Mouse (Mus musculus): Measurements from ENCODE around the gene Tiam2.

Tiam2 gene

GRCm38 (mm10) chr17:3498580-3498979 is 172.2 kb downstream of the Tiam2 start:
- DNase-seq (ENCODE audit: low spot score): no peak

GRCm38 (mm10) chr17:3499468-3499867 is 173.1 kb downstream of the Tiam2 start:
- no peak for DNase-seq (ENCODE audit: low spot score)

GRCm38 (mm10) chr17:3500076-3500475 is 173.7 kb downstream of the Tiam2 start:
- DNase-seq (ENCODE audit: low spot score): no peak

- no peak for DNase-seq (ENCODE audit: low spot score)
These were observed 174.6 kb downstream of the Tiam2 start for GRCm38 (mm10) chr17:3500936-3501335.

DNA sequence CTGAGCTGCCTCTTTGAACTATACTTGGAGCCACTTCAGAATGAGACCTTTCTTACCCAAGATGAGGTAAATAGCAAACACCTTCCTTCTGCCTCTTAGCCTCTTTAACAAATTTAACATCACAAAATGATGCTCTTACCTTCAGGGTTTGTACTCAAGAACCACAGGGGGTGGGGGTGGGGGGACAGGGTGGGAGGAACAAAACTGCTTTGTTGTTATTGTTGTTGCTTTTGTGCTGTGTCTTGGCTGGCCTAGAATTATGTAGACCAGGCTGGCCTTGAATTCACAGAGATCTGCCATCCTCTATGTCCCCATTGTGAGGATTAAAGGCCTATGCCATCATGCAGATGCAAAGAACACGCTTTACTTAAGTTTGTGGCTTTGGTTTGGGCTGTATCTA is 179.3 kb downstream of the Tiam2 start:
- no peak for DNase-seq (ENCODE audit: low spot score)

DNA sequence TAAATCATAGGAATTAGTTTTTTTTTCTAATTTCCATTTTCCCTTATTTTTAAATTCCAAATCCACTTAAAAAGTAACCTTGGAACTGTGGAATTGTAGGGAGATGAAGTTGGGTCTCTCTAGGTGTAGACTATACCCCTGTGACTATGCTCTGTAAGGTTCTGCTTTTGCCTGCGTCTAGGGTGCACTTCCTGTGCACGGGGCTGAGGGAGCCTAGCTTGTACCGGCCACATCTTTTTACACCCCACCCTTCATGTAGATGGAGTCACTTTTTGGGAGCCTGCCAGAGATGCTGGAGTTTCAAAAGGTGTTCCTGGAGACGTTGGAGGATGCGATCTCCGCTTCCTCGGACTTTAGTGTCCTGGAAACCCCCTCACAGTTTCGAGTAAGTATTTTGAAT is 180.1 kb downstream of the Tiam2 start:
- DNase-seq (ENCODE audit: low spot score): no peak

DNA sequence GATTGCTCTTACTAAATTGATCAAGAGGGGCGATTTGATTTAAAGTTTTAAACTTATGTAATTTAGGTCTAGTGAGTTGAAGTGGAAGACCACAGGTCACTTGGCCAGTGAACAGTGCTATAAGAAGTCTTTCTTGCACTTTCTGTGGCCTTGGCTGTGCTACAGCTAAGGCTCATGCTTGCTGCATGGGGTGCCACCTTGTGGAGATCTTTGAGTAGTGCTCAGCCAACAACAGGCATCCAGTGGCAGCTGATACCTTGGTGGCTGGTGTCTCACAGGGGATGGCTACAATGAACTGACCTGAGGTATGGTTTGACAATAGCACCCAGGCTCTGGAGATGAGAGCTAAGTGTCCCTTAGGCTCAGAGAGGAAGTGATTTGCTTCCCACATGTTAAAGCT is 183.5 kb downstream of the Tiam2 start:
- peak; percentile 51 for DNase-seq (ENCODE audit: low spot score)

DNA sequence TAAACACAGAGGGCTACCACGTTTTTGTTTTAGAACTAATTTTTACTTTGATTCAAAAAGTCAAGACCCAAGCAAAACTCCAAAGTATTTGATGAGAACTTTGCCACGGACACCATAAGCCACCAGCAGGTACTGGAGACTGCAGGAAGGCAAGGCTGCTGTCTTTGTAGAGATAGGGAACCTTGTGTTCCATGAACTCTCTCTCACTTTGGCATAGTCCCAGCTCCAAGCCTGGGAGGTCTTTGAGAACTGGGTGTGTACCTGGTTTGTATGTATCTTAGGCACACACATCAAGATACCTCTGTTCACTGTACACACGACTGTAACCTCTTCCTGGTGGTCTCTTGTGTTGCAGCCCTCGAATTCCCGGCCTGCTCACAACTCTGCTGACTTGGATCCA is 187.9 kb downstream of the Tiam2 start:
- no peak for DNase-seq (ENCODE audit: low spot score)

- DNase-seq (ENCODE audit: low spot score): no peak
These were observed 189.5 kb downstream of the Tiam2 start for GRCm38 (mm10) chr17:3515851-3516250.

GRCm38 (mm10) chr17:3516406-3516805 is 190.0 kb downstream of the Tiam2 start:
- no peak for DNase-seq (ENCODE audit: low spot score)

- no peak for DNase-seq (ENCODE audit: low spot score)
These were observed 194.0 kb downstream of the Tiam2 start for GRCm38 (mm10) chr17:3520344-3520743.

- no peak for DNase-seq (ENCODE audit: low spot score)
These were observed 201.6 kb downstream of the Tiam2 start for GRCm38 (mm10) chr17:3527841-3528471.

DNA sequence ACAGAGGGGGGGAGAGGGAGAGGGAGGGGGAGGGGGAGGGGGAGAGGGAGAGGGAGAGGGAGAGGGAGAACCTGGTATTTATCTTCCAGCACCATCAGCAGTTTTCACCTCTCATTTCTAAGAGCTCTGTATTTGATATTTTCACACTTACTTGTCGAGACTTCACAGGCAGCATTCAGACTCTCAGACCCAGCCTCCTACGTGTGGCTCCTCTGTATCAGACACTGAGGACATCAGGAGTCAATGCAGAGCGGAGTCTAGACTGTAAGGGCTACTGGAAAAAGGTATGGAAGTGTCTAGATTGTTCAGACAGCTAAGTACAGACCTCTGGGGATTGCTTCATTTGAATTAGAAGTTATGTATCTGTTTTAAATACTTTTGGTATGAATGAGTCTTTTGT is 203.2 kb downstream of the Tiam2 start:
- DNase-seq (ENCODE audit: low spot score): no peak

DNA sequence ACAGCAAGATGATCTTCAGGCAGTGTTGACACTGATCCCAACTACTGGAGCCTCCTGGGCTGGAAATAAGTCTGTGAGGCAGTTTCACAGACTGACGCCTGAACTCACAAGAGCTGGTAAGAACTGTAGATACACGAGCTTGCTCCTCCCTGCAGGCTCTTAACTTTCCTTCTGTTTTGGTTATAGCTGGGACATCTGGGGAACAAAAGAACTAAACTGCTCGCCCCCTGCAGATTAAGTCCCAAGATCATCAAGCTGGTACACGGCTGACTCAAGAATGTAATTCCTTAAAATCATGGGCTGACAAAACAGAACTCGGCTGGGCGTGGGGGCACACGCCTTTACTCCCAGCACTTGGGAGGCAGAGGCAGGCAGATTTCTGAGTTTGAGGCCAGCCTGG is 204.2 kb downstream of the Tiam2 start:
- no peak for DNase-seq (ENCODE audit: low spot score)

- DNase-seq (ENCODE audit: low spot score): no peak
These were observed 205.3 kb downstream of the Tiam2 start for GRCm38 (mm10) chr17:3531641-3532040.

DNA sequence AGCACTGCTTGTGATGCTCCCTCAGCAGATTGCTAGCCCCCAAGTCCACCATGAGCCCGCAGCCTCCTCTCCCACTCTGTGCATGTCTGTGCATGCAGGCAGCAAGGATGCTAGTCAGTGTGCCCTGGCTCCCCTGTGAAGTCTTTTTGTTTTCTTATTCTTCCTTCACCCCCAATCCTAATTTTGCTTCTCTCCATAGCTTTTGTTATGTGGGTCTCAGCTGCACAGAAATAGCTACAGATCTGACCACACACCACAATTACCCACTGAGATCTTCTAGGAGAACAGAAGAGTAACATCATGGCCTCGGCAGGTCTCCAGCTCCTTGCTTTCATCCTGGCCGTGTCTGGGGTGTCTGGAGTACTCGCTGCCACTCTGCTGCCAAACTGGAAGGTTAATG is 205.9 kb downstream of the Tiam2 start, which contains the start of gene Cldn20:
Cldn20 (plus strand) TSS at position 301 of the 400 bp plus-strand sequence.
- no peak for DNase-seq (ENCODE audit: low spot score)

- no peak for DNase-seq (ENCODE audit: low spot score)
These were observed 207.1 kb downstream of the Tiam2 start for GRCm38 (mm10) chr17:3533425-3533824.

DNA sequence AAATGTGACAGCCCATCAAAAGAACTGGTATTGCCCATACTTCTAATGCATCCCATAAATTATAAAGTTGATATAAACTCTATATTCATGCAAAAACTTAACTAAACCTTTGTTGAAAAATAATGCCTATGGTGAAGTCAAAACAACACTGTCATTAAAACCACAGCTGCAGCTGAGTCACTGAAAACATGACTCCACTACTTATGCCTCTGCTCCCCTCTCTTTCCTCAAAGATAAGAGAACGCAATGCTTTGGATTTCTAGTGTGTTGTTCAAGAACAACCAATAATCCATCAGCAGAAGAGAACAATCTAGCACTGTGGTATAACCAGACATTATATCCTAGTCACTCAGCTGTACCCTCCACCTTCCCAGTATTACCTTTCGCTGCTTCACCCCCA is 213.9 kb downstream of the Tiam2 start:
- DNase-seq (ENCODE audit: low spot score): no peak

DNA sequence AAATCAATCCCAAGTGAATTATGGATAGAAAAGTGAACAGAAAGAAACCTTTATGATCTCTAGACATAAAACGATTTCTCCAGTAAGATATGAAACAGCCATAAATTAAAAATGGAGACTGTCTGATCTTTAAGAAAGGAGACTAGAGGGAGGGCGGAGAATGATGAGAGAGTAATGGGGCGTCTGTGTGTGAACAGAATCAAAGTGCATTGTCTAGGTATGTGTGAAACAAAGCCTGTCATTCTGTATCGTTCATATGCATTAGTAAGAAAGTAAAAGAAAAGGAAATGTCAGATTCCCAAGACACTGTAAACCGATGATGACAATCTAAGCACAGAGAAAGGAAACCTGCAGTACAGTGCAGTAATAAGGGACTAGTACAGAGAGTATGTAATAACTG is 214.7 kb downstream of the Tiam2 start:
- DNase-seq (ENCODE audit: low spot score): no peak

- no peak for DNase-seq (ENCODE audit: low spot score)
These were observed 221.4 kb downstream of the Tiam2 start for GRCm38 (mm10) chr17:3547725-3548124.

DNA sequence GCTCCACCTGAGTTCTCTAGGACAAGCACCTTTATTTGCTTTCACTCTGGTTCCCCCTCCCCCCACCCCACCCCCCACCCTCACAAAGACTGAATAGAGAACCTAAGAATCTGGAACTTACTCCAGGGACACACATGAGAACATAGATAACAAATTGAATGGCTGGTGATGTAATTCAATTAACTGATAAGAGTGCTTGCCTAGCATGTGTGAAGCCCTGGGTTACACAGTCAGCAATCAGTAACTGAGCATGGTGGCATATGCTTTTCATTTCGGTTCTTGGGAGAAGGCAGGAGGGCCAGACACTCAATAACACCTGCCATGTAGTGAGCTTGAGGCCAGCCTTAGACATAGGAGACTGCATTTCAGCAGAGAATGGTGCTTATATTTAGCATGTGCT is 229.9 kb downstream of the Tiam2 start:
- DNase-seq (ENCODE audit: low spot score): no peak

DNA sequence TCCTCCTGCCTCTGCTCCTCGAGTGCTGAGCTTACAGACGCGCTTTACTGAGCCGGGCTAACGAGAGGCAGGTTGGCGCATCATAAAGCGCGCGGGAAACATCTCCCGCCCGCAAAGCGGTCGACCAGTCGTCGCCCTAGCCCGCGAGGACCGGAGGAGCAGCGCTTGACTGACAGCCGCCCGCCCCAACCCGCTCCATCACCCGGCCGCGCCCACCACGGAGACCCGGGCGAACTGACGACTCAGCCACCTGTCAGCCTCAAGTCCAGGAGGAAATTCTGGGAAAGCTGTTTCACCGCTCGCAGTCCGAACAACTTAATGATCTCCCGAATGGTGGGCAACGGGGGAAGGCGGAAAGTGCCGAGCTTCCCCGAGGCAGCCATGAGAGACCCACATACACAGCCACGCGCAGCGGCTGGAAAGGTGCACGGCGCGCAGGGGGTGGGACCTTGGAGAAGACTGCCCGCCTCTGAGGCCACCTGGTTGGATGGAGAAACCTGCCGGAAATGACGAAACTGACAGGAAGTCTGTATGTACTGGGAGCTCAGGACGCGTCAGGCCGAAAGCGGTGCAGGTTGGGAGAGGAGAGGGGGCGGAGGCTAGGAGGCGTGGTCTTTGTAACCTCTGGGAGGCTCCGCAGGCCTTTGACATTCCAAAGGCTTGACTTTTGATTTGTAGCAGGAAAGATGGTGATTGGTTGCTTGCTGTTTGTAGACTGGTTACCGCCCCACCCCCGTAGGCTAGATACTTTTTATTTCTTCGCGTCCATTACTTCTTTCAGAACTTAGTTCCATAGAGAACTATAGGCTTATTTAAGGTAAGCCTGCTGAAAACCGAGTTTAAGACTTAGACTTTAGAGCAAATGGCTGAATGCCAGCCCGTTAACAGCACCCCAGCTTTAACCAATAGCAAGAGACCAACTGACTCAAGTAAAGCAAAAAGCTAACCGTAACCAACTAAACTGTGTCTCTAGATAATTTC is 231.2 kb downstream of the Tiam2 start, which contains the start of gene Tfb1m:
Tfb1m (minus strand) TSS at position 451 of the 981 bp plus-strand sequence.
- peak; percentile 90 for DNase-seq (ENCODE audit: low spot score)

- DNase-seq (ENCODE audit: low spot score): no peak
These were observed 232.0 kb downstream of the Tiam2 start for GRCm38 (mm10) chr17:3558356-3558870.
